8 mouse cellular contexts compared by ENCODE assay signal in the genomic region with DNA sequence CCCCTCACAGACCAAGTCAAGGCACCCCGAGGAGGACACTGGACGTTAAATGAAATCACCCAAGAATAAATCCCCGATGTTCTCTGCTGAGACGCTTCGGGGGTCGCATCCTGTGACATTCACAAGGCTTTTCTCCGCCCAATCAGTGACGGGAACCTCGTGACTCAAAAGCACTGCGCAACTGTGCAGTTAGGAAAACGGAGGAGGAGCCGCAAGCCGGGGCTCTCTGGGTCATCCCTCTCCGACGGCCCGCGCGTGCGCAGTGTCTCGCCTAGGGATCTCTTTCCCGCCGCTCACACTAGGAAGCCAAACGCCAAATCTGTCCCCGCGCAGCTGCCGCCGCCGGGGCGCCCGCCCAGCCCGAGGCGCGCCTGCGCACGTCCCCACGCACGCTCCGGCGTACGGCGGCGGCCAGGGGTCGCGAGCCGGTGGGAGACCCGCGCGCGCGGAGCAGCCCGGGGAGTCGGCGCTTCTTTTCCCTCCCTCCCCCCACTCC. TPM values are rescaled to one million over a fixed set of nuclear protein-coding genes. Genes with fewer than 3 reads are reported as not detected.
DNase-seq lines count a peak whose midpoint lies in the region; ATAC-seq lines count a peak whose summit lies in the region.

TSS of gene Patl1 (plus strand) at position 363 of the 496 bp plus-strand sequence.

- no peaks in the 10 kb centered on the region for H3K27me3 ChIP-seq in lung, embryonic 16.5 days (ENCODE audit: control insufficient read depth, insufficient read depth, low read depth, low read length)

- peak; percentile 92 for DNase-seq in MEL-GATA-1-ER (ENCODE audit: extremely low read depth, low read depth)
- DNase-seq in cerebellum, adult 8-10 months: peak; percentile 98
- DNase-seq in forelimb bud, embryonic 11.5 days (ENCODE audit: low read depth, low spot score): peak; percentile 96
- DNase-seq in layer of hippocampus, adult 9-10 months (ENCODE audit: low spot score): peak; percentile 87
- peak; percentile 88 for DNase-seq in ovary, postnatal 10 days (ENCODE audit: low spot score)
- peak; percentile 98 for DNase-seq in thymus, postnatal 10 days (ENCODE audit: low spot score in 2 of 2)

- H3K4me1 ChIP-seq in lung, embryonic 16.5 days (replicated peaks; ENCODE audit: control insufficient read depth, insufficient read depth, low read length): peaks cover 15% of the 10 kb centered on the region

- peak; percentile 95 for ATAC-seq in hematopoietic stem cell, adult 5-6 weeks (replicated peaks in 1 of 2; ENCODE audit: insufficient read depth in 1 of 2, low FRiP score in 2 of 2, low TSS enrichment in 1 of 2, low read depth in 1 of 2, poor library complexity in 2 of 2, severe bottlenecking in 2 of 2)
- ATAC-seq in lung, embryonic 16.5 days (ENCODE audit: low read depth): peak; percentile 98

- peak within 1 kb of the TSS; percentile 96 for H3K4me3 ChIP-seq in lung, embryonic 16.5 days (ENCODE audit: low read length)

- no peaks in the 10 kb centered on the region; the same call in 1 of the 2 replicates for H3K36me3 ChIP-seq in lung, embryonic 16.5 days (ENCODE audit: control insufficient read depth, insufficient read depth, low read length)

- H3K4me2 ChIP-seq in lung, embryonic 16.5 days (ENCODE audit: low read depth, low read length): peak within 1 kb of the TSS; percentile 85

- under 1% methylated on average over 52 of the region's 53 CpGs for WGBS in lung, embryonic 16.5 days

- peak within 1 kb of the TSS; percentile 95 for H3K27ac ChIP-seq in lung, embryonic 16.5 days (ENCODE audit: low read length)

- peak within 1 kb of the TSS; percentile 95 for H3K9ac ChIP-seq in lung, embryonic 16.5 days (ENCODE audit: low read length)

- H3K9me3 ChIP-seq in lung, embryonic 16.5 days (ENCODE audit: control insufficient read depth, low read length): no peaks in the 10 kb centered on the region

RNA-seq across cellular contexts. Expression of gene Patl1, which starts in this region (rescaled TPM):
- total RNA-seq in hematopoietic stem cell, adult 5-6 weeks (2017): 14.8 and 14.9 TPM in 2 replicates
- 18.9 and 19.0 TPM in 2 replicates for polyA plus RNA-seq in lung, embryonic 16.5 days (2015; fragmentation: Nextera tagmentation; extraction: Ambion mirVana)

Comparison
In these comparisons a context has a peak if more than half of its experiments do, and no peak if none do; other contexts are left out.
1. Peak in every context shown above with its lines: DNase-seq, ATAC-seq, H3K4me3 ChIP-seq and H3K27ac ChIP-seq.